In genomic region chr7:143020764-143021163, GRCm38 (mm10) we compare ENCODE assay signal across 17 mouse cellular contexts. TPM values are rescaled to one million over a fixed set of nuclear protein-coding genes. Genes with fewer than 3 reads are reported as not detected.
DNase-seq lines count a peak whose midpoint lies in the region.
"Had no signal": no experiment of that assay in that cellular context is flagged by ENCODE, and none has a peak within 500 bp of the region (broad histone marks: within the 10 kb centered on the region; RNA-seq: fewer than 3 reads in every experiment).

No protein-coding gene starts in this region.

- H3K27ac ChIP-seq in brown adipose tissue, adult 24 weeks (replicated peaks; ENCODE audit: low read depth, low read length) = peak overlapping the region; percentile 63
- H3K27ac ChIP-seq: forebrain, embryonic 10.5 days; hindbrain, embryonic 15.5 days; kidney, postnatal 0 days; limb, embryonic 13.5 days; liver, embryonic 15.5 days had no signal

- peak; percentile 98 for DNase-seq in heart, adult 11 months
- no peak for DNase-seq in heart, postnatal 10 days
- DNase-seq in layer of hippocampus, adult 11-12 months (ENCODE audit: low spot score) = peak; percentile 56
- DNase-seq in layer of hippocampus, adult 8-10 months (ENCODE audit: low spot score in 2 of 2) = no peak
- peak; percentile 43 for DNase-seq in A20 (ENCODE audit: low read depth, low spot score)
- DNase-seq in cerebellum, postnatal 14 days = no peak
- DNase-seq in neural tube, embryonic 10.5 days (ENCODE audit: extremely low spot score, low spot score) = no peak
- DNase-seq: cerebellum, adult 9-11 months; forebrain, postnatal 0 days; kidney, adult 11 months; right cerebral cortex, postnatal 14 days had no signal

- intact Hi-C loops in heart, postnatal 10 days (cut with DNase I) = no loop called here

- no peak overlapping the region for H3K4me3 ChIP-seq in brown adipose tissue, adult 24 weeks (ENCODE audit: insufficient read depth, low read depth, low read length)
- H3K4me3 ChIP-seq: forebrain, embryonic 10.5 days; hindbrain, embryonic 15.5 days; limb, embryonic 13.5 days; liver, embryonic 15.5 days had no signal

- H3K4me1 ChIP-seq in brown adipose tissue, adult 24 weeks (ENCODE audit: control insufficient read depth, insufficient read depth, insufficient read length, low read length) = peaks cover 13% of the 10 kb centered on the region

RNA-seq across cellular contexts. Expression of gene Tspan32, which starts 15.9 kb away (rescaled TPM):
- 1 to 10 TPM in 1 of 2 experiments, under 1 TPM in 1; 0.81 to 1.2 TPM for total RNA-seq in heart, postnatal 10 days (2021)
- under 1 TPM in 2 of 4 experiments, not detected in 2; 0.70 to 0.75 TPM for total RNA-seq in layer of hippocampus, adult 8-10 months (2022)
- 0.83 and 1.3 TPM in 2 replicates for polyA plus RNA-seq in brown adipose tissue, adult 24 weeks (2012; ENCODE audit: insufficient read depth, insufficient read length, missing spikeins)

RNA-seq across cellular contexts. Expression of gene Cd81, which starts 31.8 kb away (rescaled TPM):
- total RNA-seq in heart, postnatal 10 days (2021) = 100 to 1,000 TPM; 630 to 639 TPM
- total RNA-seq in layer of hippocampus, adult 8-10 months (2022) = 100 to 1,000 TPM; 413 to 631 (median 486) TPM
- polyA plus RNA-seq in brown adipose tissue, adult 24 weeks (2012; ENCODE audit: insufficient read depth, insufficient read length, missing spikeins) = 289 and 375 TPM in 2 replicates

RNA-seq across cellular contexts. Expression of gene Tssc4, which starts 48.3 kb away (rescaled TPM):
- 10 to 100 TPM; 24.9 to 26.3 TPM for total RNA-seq in heart, postnatal 10 days (2021)
- total RNA-seq in layer of hippocampus, adult 8-10 months (2022) = 10 to 100 TPM; 34.2 to 46.9 (median 38.5) TPM
- 6.7 and 13.2 TPM in 2 replicates for polyA plus RNA-seq in brown adipose tissue, adult 24 weeks (2012; ENCODE audit: insufficient read depth, insufficient read length, missing spikeins)

RNA-seq across cellular contexts. Expression of gene Ascl2, which starts 51.7 kb away (rescaled TPM):
- not detected for total RNA-seq in heart, postnatal 10 days (2021)
- under 1 TPM; 0.27 to 0.85 (median 0.36) TPM for total RNA-seq in layer of hippocampus, adult 8-10 months (2022)
- not detected in 2 replicates for polyA plus RNA-seq in brown adipose tissue, adult 24 weeks (2012; ENCODE audit: insufficient read depth, insufficient read length, missing spikeins)
- total RNA-seq: forebrain, postnatal 0 days had no signal

Comparison
In these comparisons a context has a peak if more than half of its experiments do, and no peak if none do; other contexts are left out.
1. DNase-seq: peak in heart, adult 11 months (single experiment), layer of hippocampus, adult 11-12 months (single experiment) and A20 (single experiment); none in heart, postnatal 10 days (0 of 2), layer of hippocampus, adult 8-10 months (0 of 2), cerebellum, postnatal 14 days (0 of 2) and neural tube, embryonic 10.5 days (single experiment).